Mouse (Mus musculus) intestine, embryonic 14.5 days (tissue): Measurements from ENCODE around the gene Tsn. TPM values are rescaled to one million over a fixed set of nuclear protein-coding genes. Genes with fewer than 3 reads are reported as not detected.

ENCODE experiments used
- ATAC-seq: fragments of 200-750 bp; cut with Nextera tagmentation; replicated peaks from 2 replicates; pipeline ENCODE4 v1.8.0; 2017; ENCODE audit warnings: low read depth, moderate number of reproducible peaks, moderate TSS enrichment, moderate library complexity; ENCODE audit not compliant: low FRiP score, low TSS enrichment
- DNase-seq: peaks from one replicate; pipeline ENCODE4 v3.0.0-alpha.2; 2018; ENCODE audit warnings: low spot score
- H3K27ac ChIP-seq: fragments of 300-500 bp; sonication (generic); 2 replicates; pipeline ENCODE4 v1.5.1; 2014; ENCODE audit warnings: low read depth, mild to moderate bottlenecking, control low read depth
- H3K27me3 ChIP-seq: fragments of 300-500 bp; sonication (generic); replicated peaks from 2 replicates; pipeline ENCODE4 v1.6.1; 2014; ENCODE audit warnings: low read length, control low read depth; ENCODE audit not compliant: control insufficient read depth, insufficient read depth
- H3K36me3 ChIP-seq: fragments of 300-500 bp; sonication (generic); 2 replicates; pipeline ENCODE4 v1.6.1; 2014; ENCODE audit warnings: low read length, control low read depth; ENCODE audit not compliant: control insufficient read depth, insufficient read depth
- H3K4me1 ChIP-seq: fragments of 300-500 bp; sonication (generic); replicated peaks from 2 replicates; pipeline ENCODE4 v1.6.1; 2014; ENCODE audit warnings: low read length, control low read depth, mixed read lengths; ENCODE audit not compliant: control insufficient read depth, insufficient read depth
- H3K4me2 ChIP-seq: fragments of 300-500 bp; sonication (generic); 2 replicates; pipeline ENCODE4 v1.6.1; 2014; ENCODE audit warnings: low read length
- H3K4me3 ChIP-seq: fragments of 300-500 bp; sonication (generic); 2 replicates; pipeline ENCODE4 v1.5.1; 2014; ENCODE audit warnings: low read depth, low read length, control low read depth, mixed read lengths
- H3K9ac ChIP-seq: fragments of 300-500 bp; sonication (generic); 2 replicates; pipeline ENCODE4 v1.6.1; 2014; ENCODE audit warnings: mild to moderate bottlenecking, low read length
- H3K9me3 ChIP-seq: fragments of 300-500 bp; sonication (generic); 2 replicates; pipeline ENCODE4 v1.6.1; 2016; ENCODE audit warnings: low read length, control low read depth; ENCODE audit not compliant: control insufficient read depth
- WGBS: fragments of 180-500 bp; shearing (Covaris S2); extraction: QIAGEN DNeasy Blood & Tissue Kit; methylation state at CpG from one replicate; pipeline ENCODE4 v1.1.7; 2014; 5-methylcytosine and 5-hydroxymethylcytosine counted together
- polyA plus RNA-seq: library from polyadenylated mRNA; unstranded; fragments of >200 nt; fragmentation: Nextera tagmentation; extraction: Ambion mirVana; gene quantifications from 2 replicates; pipeline ENCODE4 v1.2.1, GENCODE M21; 2014

Tsn gene
- 287 and 302 TPM in 2 replicates for polyA plus RNA-seq

- peak within 1 kb of the TSS; percentile 83 for H3K4me2 ChIP-seq
- ATAC-seq (peak; percentile 21; the same call in 1 of the 2 replicates), DNase-seq (no peak)
- peak within 1 kb of the TSS; percentile 92 for H3K27ac ChIP-seq
- H3K9me3 ChIP-seq: no peaks in the 10 kb centered on the region
- H3K27me3 ChIP-seq: no peaks in the 10 kb centered on the region
- H3K9ac ChIP-seq: peak within 1 kb of the TSS; percentile 78
- H3K36me3 ChIP-seq: peaks cover 13% of the 10 kb centered on the region; the same call in 1 of the 2 replicates
- WGBS: 53% methylated on average over 12 of the region's 12 CpGs
- peaks cover 11% of the 10 kb centered on the region for H3K4me1 ChIP-seq
- peak within 1 kb of the TSS; percentile 70 for H3K4me3 ChIP-seq
These were observed at the start of gene Tsn for GRCm38 (mm10) chr1:118311622-118312326. TSS of gene Tsn (minus strand) at chr1:118311739.

- H3K9me3 ChIP-seq: no peaks in the 10 kb centered on the region
- H3K27ac ChIP-seq: no peak overlapping the region
- no peak for ATAC-seq
- no peaks in the 10 kb centered on the region for H3K36me3 ChIP-seq
- H3K4me1 ChIP-seq: no peaks in the 10 kb centered on the region
- H3K27me3 ChIP-seq: no peaks in the 10 kb centered on the region
- DNase-seq: no peak
- H3K9ac ChIP-seq: no peak overlapping the region
- H3K4me3 ChIP-seq: no peak overlapping the region
- H3K4me2 ChIP-seq: no peak overlapping the region
- WGBS: 74% methylated on average over 6 of the region's 6 CpGs
These were observed 47.7 kb upstream of the Tsn start for GRCm38 (mm10) chr1:118359071-118359761.

DNA sequence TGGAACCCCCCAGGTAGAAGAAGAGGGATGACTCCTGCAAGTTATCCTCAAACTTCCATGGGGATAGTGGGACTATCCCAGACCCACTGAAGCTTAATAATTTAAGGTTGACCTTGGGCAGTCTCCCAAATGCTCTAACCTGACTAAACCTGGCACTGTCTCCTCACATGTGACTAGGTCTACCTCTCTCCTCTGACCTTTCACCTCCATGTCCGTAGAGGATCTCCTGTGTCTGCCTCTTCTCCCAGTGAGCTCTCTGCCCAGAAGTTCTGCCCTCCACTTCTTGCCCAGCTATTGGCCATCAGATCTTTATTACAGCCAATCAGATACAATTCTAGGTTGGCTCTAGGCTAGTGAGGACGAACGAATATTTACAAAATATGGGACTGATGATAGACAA, 38.4 kb upstream of the Tsn start:
- no peaks in the 10 kb centered on the region for H3K4me1 ChIP-seq
- H3K4me3 ChIP-seq: no peak overlapping the region
- no peak overlapping the region for H3K4me2 ChIP-seq
- 84% methylated on average over 3 of the region's 3 CpGs for WGBS
- no peak overlapping the region for H3K9ac ChIP-seq
- DNase-seq (no peak), ATAC-seq (no peak)
- no peaks in the 10 kb centered on the region for H3K36me3 ChIP-seq
- H3K27me3 ChIP-seq: no peaks in the 10 kb centered on the region
- no peak overlapping the region for H3K27ac ChIP-seq
- no peaks in the 10 kb centered on the region for H3K9me3 ChIP-seq

DNA sequence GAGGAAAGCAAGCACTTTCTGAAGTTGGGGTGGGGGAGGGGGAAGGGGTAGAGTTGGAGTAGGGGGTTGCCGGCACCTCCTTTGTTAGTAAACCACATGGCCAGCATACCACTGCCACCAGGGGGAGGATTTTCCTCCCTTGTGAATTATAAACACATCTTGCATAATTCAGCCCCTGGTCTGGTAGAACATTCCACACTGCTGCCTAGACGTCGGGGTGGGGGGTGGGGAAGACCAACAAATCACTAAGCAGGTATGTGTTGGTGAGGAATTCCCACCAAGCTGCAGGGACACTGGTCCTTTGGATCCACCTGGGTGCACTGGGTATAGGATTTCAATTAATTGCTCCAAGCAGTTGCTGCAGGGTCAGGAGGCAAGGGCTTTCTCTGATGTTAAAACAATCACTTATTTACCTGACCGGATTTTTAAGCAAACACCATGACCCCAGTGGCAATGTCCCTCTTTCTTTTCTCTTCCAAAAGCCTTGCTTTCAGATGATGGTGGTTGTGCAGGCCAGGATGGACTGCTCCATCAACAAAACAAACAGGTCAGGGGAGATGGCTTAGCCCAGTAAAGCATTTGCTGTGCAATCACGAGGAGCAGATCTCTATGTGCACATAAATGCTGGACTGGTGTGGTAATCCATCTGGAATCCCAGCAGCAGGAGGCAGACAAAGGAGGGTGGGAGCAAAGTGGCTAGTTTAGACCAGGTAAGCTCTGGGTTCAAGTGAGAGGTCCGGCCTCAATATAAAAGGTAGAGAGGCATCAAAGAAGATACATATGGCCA, 32.3 kb upstream of the Tsn start:
- Histone ChIP-seq H3K4me1 (no peaks in the 10 kb centered on the region), H3K27me3 (no peaks in the 10 kb centered on the region), H3K4me3 (no peak overlapping the region), H3K36me3 (no peaks in the 10 kb centered on the region), H3K4me2 (no peak overlapping the region), H3K27ac (no peak overlapping the region), H3K9ac (no peak overlapping the region), H3K9me3 (no peaks in the 10 kb centered on the region)
- DNase-seq (no peak), ATAC-seq (no peak)
- 23% methylated on average over 6 of the region's 6 CpGs for WGBS

DNA sequence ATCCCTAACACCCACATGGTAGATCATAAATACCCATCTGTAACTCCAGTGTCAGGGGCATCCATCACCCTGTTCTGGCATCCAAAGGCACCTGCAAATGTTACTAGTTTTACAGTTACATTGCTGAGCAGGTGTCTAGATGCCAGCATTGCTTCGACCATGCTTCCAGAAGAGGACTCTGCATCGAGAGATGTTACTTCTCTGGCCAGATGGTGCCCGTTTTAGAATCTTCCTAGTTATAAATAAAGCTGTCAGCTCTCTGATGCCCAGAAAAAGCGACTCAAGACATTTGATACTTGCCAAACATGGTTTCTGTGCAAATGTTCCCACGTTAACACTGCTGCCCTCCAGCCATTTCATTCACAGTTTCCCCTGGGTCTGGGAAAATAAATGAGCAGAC, 26.4 kb upstream of the Tsn start:
- ATAC-seq (no peak), DNase-seq (no peak)
- Histone ChIP-seq H3K9me3 (no peaks in the 10 kb centered on the region), H3K27me3 (no peaks in the 10 kb centered on the region), H3K27ac (no peak overlapping the region), H3K9ac (no peak overlapping the region), H3K4me1 (no peaks in the 10 kb centered on the region), H3K4me2 (no peak overlapping the region), H3K36me3 (peaks cover 23% of the 10 kb centered on the region), H3K4me3 (no peak overlapping the region)
- 68% methylated on average over 5 of the region's 5 CpGs for WGBS

- Histone ChIP-seq H3K36me3 (peaks cover 44% of the 10 kb centered on the region), H3K27ac (no peak overlapping the region), H3K9me3 (no peaks in the 10 kb centered on the region), H3K9ac (no peak overlapping the region), H3K4me3 (no peak overlapping the region), H3K4me1 (no peaks in the 10 kb centered on the region), H3K27me3 (no peaks in the 10 kb centered on the region), H3K4me2 (no peak overlapping the region)
- DNase-seq (no peak), ATAC-seq (no peak)
These were observed 24.3 kb upstream of the Tsn start for GRCm38 (mm10) chr1:118335847-118336246.

GRCm38 (mm10) chr1:118334749-118335713, 23.5 kb upstream of the Tsn start:
- no peak for DNase-seq
- WGBS: 84% methylated on average over 9 of the region's 9 CpGs
- no peak for ATAC-seq
- H3K27me3 ChIP-seq: no peaks in the 10 kb centered on the region
- no peak overlapping the region for H3K9ac ChIP-seq
- H3K4me3 ChIP-seq: no peak overlapping the region
- H3K9me3 ChIP-seq: no peaks in the 10 kb centered on the region
- no peak overlapping the region for H3K4me2 ChIP-seq
- H3K4me1 ChIP-seq: no peaks in the 10 kb centered on the region
- peaks cover 52% of the 10 kb centered on the region for H3K36me3 ChIP-seq
- no peak overlapping the region for H3K27ac ChIP-seq
